Mouse (Mus musculus): ENCODE measurements at regions not wholly inside any gene's neighbourhood (a gene's known extent, or its start where the extent isn't known, plus 50 kb on each side); places are given as distances from the start of the nearest gene placed in this dataset.

DNA sequence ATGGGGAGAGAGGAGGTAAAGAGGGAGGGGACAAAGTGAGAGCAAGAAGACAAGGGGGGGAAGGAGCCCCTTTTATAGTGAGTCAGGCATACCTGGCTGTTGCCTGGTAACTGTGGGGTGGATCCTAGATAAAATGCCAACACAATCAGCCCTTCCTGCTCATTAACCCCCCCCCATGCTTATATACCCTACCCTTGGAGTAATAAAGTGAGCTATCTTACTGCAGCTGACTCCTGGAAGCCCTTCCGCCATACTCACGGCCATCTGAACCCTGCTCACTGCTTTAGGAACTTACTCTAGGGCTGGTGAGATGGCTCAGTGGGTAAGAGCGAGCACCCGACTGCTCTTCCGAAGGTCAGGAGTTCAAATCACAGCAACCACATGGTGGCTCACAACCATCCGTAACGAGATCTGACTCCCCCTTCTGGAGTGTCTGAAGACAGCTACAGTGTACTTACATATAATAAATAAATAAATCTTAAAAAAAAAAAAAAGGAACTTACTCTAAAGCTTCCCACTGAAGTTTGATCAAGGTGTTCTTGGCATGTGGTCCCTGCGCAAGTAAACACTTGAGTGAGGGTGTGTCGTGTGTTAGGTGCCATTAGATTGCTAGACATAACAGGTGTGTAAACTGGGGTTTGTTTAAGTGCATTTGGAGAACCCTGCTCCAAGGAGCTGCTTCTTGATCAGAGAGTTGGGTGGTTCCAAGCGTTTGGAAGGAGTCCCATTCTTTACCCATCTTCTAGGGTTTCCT, 74.9 kb downstream of the Ets2 start:
- in situ Hi-C loops (cut with MboI, MseI): no loop called here

DNA sequence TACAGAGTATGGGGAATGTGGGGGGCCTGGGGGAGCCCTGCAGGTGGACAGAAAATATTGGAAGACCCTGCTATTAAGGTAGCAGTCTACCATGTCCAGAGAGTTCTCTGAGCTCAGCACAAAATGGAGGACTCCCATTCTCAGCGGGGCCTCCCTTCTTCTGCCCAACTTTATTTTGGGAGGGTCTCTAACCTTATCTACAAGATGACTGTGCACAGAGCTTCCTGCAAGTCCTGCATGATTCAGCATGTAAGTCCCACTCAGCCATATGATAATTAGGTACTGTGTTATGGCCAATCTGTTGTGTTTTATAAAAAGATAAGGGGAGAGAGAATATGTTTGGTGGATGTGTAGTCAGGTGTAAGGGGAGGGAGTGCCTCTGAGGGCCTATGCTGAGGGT, 74.1 kb downstream of the Ets2 start:
- in situ Hi-C loops (cut with MboI, MseI): no loop called here

DNA sequence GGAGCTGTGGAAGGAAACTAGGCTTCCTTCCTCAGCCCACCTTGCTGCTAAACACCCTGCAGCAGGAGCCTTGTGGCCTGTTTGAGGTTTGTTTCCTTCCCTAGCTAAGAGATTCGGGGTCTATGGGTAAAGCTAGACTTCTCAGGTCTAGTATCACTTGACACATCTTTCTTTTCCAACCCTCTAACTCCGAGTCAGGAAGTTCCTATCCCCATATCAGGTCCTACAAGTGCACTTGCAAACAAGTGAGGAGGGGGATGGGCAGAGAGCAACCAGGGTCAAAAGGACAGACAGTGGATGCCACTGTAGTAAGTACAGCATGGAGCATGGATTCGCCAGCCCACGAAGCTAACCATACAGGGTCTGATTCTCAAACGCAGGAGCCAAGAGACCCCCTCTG, 73.5 kb downstream of the Ets2 start:
- in situ Hi-C loops (cut with MboI, MseI): no loop called here

DNA sequence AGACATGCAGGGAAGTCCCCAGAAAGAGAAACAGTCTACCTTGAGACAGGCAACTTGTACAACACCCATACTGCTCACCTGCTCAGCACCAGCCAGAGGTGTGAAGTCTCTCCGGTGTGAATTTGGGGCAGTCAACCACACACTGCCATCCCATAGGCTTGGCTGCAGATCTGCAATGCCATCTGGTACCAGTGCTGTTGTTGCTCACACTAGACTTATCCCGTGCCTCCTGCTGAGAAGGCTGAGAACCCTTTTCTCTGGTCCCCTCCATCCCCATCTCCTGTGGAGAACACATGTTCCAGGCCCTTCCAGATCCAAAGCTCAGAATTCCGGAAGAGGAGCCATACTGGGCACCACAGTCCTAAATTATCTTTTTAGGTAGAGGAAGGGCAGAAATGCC, 71.3 kb downstream of the Ets2 start:
- in situ Hi-C loops (cut with MboI, MseI): loop anchor here (5.0 kb wide), 2 partner anchors 34 to 51 kb away; no protein-coding TSS in a partner anchor

Data from T-helper 2 cell (primary cell).